In genomic region chr2:36262025-36262424, GRCm38 (mm10) we compare ENCODE assay signal across 11 mouse cellular contexts.
"Had no signal": no experiment of that assay in that cellular context is flagged by ENCODE, and none has a peak within 500 bp of the region (broad histone marks: within the 10 kb centered on the region; RNA-seq: fewer than 3 reads in every experiment).

No protein-coding gene starts in this region.

- H3K9ac ChIP-seq: limb, embryonic 15.5 days; liver, embryonic 15.5 days; midbrain, embryonic 12.5 days; neural tube, embryonic 13.5 days had no signal

- H3K9me3 ChIP-seq: limb, embryonic 15.5 days; liver, embryonic 15.5 days; midbrain, embryonic 12.5 days; neural tube, embryonic 13.5 days had no signal

- H3K27me3 ChIP-seq: limb, embryonic 15.5 days; liver, embryonic 15.5 days; midbrain, embryonic 12.5 days; neural tube, embryonic 13.5 days had no signal

- H3K4me3 ChIP-seq: limb, embryonic 15.5 days; liver, embryonic 15.5 days; midbrain, embryonic 12.5 days; neural tube, embryonic 13.5 days had no signal

- H3K27ac ChIP-seq: limb, embryonic 15.5 days; liver, embryonic 15.5 days; midbrain, embryonic 12.5 days; neural tube, embryonic 13.5 days had no signal

- DNase-seq: kidney, adult 8-10 months; kidney, postnatal 25 days; retina, postnatal 1 day; right cerebral cortex, postnatal 14 days; thymus, postnatal 36 days had no signal

- H3K36me3 ChIP-seq: limb, embryonic 15.5 days; liver, embryonic 15.5 days; midbrain, embryonic 12.5 days; neural tube, embryonic 13.5 days had no signal

- H3K4me2 ChIP-seq: limb, embryonic 15.5 days; liver, embryonic 15.5 days; midbrain, embryonic 12.5 days; neural tube, embryonic 13.5 days had no signal

- ATAC-seq: intestine, postnatal 0 days; midbrain, embryonic 16.5 days had no signal

- H3K4me1 ChIP-seq: limb, embryonic 15.5 days; liver, embryonic 15.5 days; midbrain, embryonic 12.5 days; neural tube, embryonic 13.5 days had no signal
